Mouse (Mus musculus) liver, adult 2 months (tissue): ENCODE results near the gene Gm28038.
A peak's percentile ranks its signal among the peaks of the same experiment; 100 is the strongest.

Experiments
- CTCF ChIP-seq: fragments of 200-500 bp; IDR thresholded peaks from 2 replicates; pipeline ENCODE4 v1.5.1; 2011; ENCODE audit warnings: low read depth, low read length, control low read depth
- POLR2A ChIP-seq: fragments of 200-500 bp; IDR thresholded peaks from 2 replicates; pipeline ENCODE4 v1.6.1; 2011; ENCODE audit warnings: low read length, control low read depth; ENCODE audit not compliant: insufficient read depth; ENCODE audit errors: extremely low read depth

- peak; percentile 75 for TF ChIP-seq POLR2A
- TF ChIP-seq CTCF, result no peak
Observed at GRCm38 (mm10) chr2:30286192-30287026, 5.6 kb downstream of the Gm28038 start, which contains the start of the genes Dolk and Nup188.
